Mouse (Mus musculus): ENCODE data around the gene Dock1.

DNA sequence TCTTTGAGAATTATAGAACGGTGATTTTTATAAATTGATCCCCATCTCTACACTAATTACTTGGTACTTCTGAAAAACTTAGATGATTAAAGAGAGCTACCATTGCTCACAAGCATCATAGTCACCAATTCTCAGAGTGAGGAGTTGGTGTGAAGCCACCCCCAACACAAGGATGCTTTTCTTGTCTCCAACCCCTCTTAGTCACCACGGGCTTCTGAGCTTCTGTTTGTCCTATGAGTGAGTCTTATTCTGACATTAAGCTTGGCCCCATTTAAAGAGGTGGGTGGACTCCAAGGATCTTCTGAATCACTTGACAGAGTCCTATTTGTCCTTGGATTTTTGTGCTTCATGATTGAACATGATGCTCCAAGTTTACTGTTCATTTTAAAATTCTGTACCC is 551.0 kb downstream of the Dock1 start:
- TF ChIP-seq POLR2A (IDR thresholded peaks at IDR 0.05; ENCODE audit: low read depth, low read length) = no peak
- TF ChIP-seq CTCF (conservative IDR thresholded peaks at IDR 0.05; ENCODE audit: insufficient read depth, insufficient read length, low read depth, low read length) = no peak
